Mouse (Mus musculus): ENCODE results near the gene Trim8. TPM values are rescaled to one million over a fixed set of nuclear protein-coding genes. Genes with fewer than 3 reads are reported as not detected.

Gene Trim8
- polyA plus RNA-seq, 1 experiment from 2014 or later: 31.7 TPM

- no peak overlapping the region for H3K9ac ChIP-seq (ENCODE audit: low read length)
- 90% methylated on average over 24 of the region's 24 CpGs for WGBS
- DNase-seq (ENCODE audit: low spot score, missing footprints): no peak
- ATAC-seq (ENCODE audit: low FRiP score): no peak
- H3K27me3 ChIP-seq (ENCODE audit: control insufficient read depth, insufficient read depth, low read length): no peaks in the 10 kb centered on the region
- no peak overlapping the region for H3K27ac ChIP-seq (ENCODE audit: low read depth, low read length)
- no peak overlapping the region for H3K4me3 ChIP-seq (ENCODE audit: low read depth, low read length)
- H3K4me1 ChIP-seq (ENCODE audit: control insufficient read depth, insufficient read depth, low read length): peaks cover 27% of the 10 kb centered on the region
- H3K9me3 ChIP-seq (ENCODE audit: control insufficient read depth, low read length): no peaks in the 10 kb centered on the region
- peaks cover 35% of the 10 kb centered on the region for H3K36me3 ChIP-seq (ENCODE audit: control insufficient read depth, insufficient read depth, low read length)
- H3K4me2 ChIP-seq: no peak overlapping the region
Measured at GRCm38 (mm10) chr19:46515287-46515821, 13.9 kb downstream of the Trim8 start.

DNA sequence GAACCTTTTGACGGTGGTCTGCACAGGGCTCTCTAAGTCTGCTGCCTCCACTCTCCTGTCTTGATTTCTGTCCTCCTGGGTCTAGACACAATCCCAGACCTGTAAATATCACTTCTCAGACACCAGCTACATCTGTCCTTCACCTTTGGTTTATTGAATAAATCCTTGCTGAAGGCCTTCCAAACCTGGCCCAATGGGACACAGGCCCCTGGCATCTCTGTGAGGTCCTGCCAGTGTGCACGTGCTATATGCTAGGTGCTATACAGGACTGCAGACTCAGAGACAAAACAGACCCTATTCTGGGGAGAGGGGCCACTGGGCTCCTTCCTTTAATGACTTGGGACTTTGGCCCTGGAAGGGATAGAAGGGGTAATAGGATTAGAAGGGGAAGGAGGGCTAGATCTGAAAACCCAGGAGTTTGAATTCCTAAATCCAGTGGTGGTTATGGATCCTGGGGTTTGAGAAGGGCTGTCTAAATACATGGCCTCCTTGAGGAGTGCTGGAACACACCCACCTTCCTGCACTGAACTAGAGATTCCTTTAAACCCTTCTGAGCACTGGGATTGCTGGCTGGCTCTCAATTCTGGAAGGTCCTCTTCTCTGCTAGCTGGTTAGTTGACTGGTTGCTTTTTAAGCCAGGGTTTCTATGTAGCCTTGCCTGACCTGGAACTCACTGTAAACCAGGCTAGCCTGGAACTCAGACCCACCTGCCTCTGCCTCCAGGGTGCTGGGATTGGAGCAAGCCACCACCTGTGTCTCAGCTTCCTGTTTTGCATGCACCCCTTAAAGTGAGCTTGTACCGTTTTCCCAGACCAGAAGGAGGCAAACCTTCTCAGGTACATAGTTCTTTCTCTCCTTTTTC lies 15.4 kb downstream of the Trim8 start:
- no peak overlapping the region for H3K9ac ChIP-seq (ENCODE audit: low read length)
- H3K36me3 ChIP-seq (ENCODE audit: control insufficient read depth, insufficient read depth, low read length): peaks cover 33% of the 10 kb centered on the region
- H3K9me3 ChIP-seq (ENCODE audit: control insufficient read depth, low read length): no peaks in the 10 kb centered on the region
- H3K4me2 ChIP-seq: no peak overlapping the region
- DNase-seq (ENCODE audit: low spot score, missing footprints): peak; percentile 88
- peaks cover 27% of the 10 kb centered on the region for H3K4me1 ChIP-seq (ENCODE audit: control insufficient read depth, insufficient read depth, low read length)
- no peak overlapping the region for H3K4me3 ChIP-seq (ENCODE audit: low read depth, low read length)
- WGBS: 33% methylated on average over 3 of the region's 3 CpGs
- ATAC-seq (ENCODE audit: low FRiP score): no peak
- H3K27ac ChIP-seq (ENCODE audit: low read depth, low read length): no peak overlapping the region; the same call in 1 of the 2 replicates
- H3K27me3 ChIP-seq (ENCODE audit: control insufficient read depth, insufficient read depth, low read length): no peaks in the 10 kb centered on the region

DNA sequence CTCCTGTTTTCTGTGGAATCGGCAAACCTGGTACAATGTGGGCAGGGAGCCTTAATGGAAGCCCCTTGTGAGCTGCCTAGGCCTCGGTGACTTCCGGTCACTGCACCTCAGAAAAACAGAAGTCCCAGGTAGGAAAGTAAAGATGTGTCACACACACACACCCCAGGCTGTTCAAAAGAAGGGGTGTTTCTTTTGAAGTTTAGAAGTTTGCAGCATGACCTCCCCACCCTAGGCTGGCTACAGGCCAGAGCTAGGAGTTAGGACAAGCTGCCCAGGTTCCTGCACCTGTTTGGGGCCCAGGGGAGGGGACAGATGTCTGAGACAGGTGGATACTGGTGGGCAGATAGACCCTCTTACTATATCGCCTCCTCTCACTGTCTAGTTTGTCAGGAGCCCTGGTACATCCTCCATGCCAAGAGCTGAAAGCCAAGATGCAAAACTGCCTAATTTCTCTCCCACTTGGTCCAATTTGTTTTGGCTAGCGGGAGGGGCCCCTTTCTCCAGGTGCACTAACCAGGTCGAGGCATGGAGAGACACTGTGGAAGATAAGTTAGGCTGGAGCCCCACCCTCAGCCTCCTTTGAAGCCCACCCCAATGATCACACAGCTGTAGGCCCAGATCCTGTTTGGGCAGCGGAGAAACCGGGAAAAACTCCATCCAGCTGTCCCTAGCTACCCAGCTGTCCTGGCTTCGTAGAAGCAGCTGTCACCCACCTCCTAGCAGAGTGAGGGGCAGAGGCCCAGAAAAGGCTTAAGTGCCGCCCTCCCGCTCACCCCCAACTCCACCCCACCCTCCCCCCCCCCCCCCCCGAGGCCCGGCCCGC lies 16.2 kb downstream of the Trim8 start:
- peak; percentile 92 for DNase-seq (ENCODE audit: low spot score, missing footprints)
- 30% methylated on average over 9 of the region's 14 CpGs for WGBS

DNA sequence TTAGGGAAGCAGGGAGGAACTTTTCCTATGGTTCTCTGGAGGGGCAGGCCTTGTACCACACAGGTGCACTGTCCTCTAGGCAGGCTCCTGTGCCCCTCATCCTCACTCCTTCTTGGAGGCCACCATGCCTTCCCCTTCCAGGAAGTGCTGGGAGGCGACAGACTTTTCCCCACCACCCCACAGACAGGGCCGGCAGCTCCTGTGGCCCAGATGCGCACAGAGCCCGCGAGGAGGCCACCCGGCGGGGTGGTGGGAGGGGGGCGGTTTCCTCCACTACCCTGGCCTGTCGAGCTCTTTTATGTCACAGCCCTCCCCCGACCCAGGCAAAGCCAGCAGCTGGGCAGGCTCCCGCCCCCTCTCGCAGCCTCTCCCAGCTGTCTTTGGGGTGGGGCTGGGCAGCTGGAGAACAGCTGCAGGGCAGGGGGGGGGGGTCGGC lies 16.9 kb downstream of the Trim8 start:
- ATAC-seq (ENCODE audit: low FRiP score) (peak; percentile 79), DNase-seq (ENCODE audit: low spot score, missing footprints) (peak; percentile 94)
- Histone ChIP-seq H3K36me3 (ENCODE audit: control insufficient read depth, insufficient read depth, low read length) (peaks cover 24% of the 10 kb centered on the region), H3K9me3 (ENCODE audit: control insufficient read depth, low read length) (no peaks in the 10 kb centered on the region), H3K4me3 (ENCODE audit: low read depth, low read length) (peak overlapping the region; percentile 9; the same call in 1 of the 2 replicates), H3K4me2 (peak overlapping the region; percentile 39), H3K27me3 (ENCODE audit: control insufficient read depth, insufficient read depth, low read length) (no peaks in the 10 kb centered on the region), H3K27ac (ENCODE audit: low read depth, low read length) (peak overlapping the region; percentile 72), H3K4me1 (ENCODE audit: control insufficient read depth, insufficient read depth, low read length) (peaks cover 32% of the 10 kb centered on the region), H3K9ac (ENCODE audit: low read length) (0 out of 2 replicates have a peak overlapping the region, but pooled peaks have one; percentile 41)
- 0% methylated on average over 13 of the region's 13 CpGs for WGBS

More for the DNA sequence above, 16.2 kb downstream of the Trim8 start:
- Histone ChIP-seq H3K4me3 (ENCODE audit: low read depth, low read length) (0 out of 2 replicates have a peak overlapping the region, but pooled peaks have one; percentile 9), H3K9ac (ENCODE audit: low read length) (peak overlapping the region; percentile 41; the same call in 1 of the 2 replicates), H3K36me3 (ENCODE audit: control insufficient read depth, insufficient read depth, low read length) (peaks cover 30% of the 10 kb centered on the region), H3K4me1 (ENCODE audit: control insufficient read depth, insufficient read depth, low read length) (peaks cover 27% of the 10 kb centered on the region), H3K9me3 (ENCODE audit: control insufficient read depth, low read length) (no peaks in the 10 kb centered on the region), H3K27me3 (ENCODE audit: control insufficient read depth, insufficient read depth, low read length) (no peaks in the 10 kb centered on the region), H3K27ac (ENCODE audit: low read depth, low read length) (peak overlapping the region; percentile 72), H3K4me2 (peak overlapping the region; percentile 39)
- ATAC-seq (ENCODE audit: low FRiP score): peak; percentile 58

- peak overlapping the region; percentile 72 for H3K27ac ChIP-seq (ENCODE audit: low read depth, low read length)
- peak overlapping the region; percentile 9; the same call in 1 of the 2 replicates for H3K4me3 ChIP-seq (ENCODE audit: low read depth, low read length)
- DNase-seq (ENCODE audit: low spot score, missing footprints): peak; percentile 86
- H3K36me3 ChIP-seq (ENCODE audit: control insufficient read depth, insufficient read depth, low read length): peaks cover 19% of the 10 kb centered on the region
- H3K9me3 ChIP-seq (ENCODE audit: control insufficient read depth, low read length): no peaks in the 10 kb centered on the region
- WGBS: 6% methylated on average over 5 of the region's 5 CpGs
- peaks cover 38% of the 10 kb centered on the region for H3K4me1 ChIP-seq (ENCODE audit: control insufficient read depth, insufficient read depth, low read length)
- H3K9ac ChIP-seq (ENCODE audit: low read length): 0 out of 2 replicates have a peak overlapping the region, but pooled peaks have one; percentile 41
- ATAC-seq (ENCODE audit: low FRiP score): no peak
- H3K27me3 ChIP-seq (ENCODE audit: control insufficient read depth, insufficient read depth, low read length): no peaks in the 10 kb centered on the region
- peak overlapping the region; percentile 39 for H3K4me2 ChIP-seq
Measured at GRCm38 (mm10) chr19:46518828-46519621, 17.5 kb downstream of the Trim8 start.

- Histone ChIP-seq H3K36me3 (ENCODE audit: control insufficient read depth, insufficient read depth, low read length) (no peaks in the 10 kb centered on the region), H3K4me3 (ENCODE audit: low read depth, low read length) (no peak overlapping the region), H3K4me2 (no peak overlapping the region), H3K27ac (ENCODE audit: low read depth, low read length) (no peak overlapping the region), H3K9me3 (ENCODE audit: control insufficient read depth, low read length) (no peaks in the 10 kb centered on the region), H3K9ac (ENCODE audit: low read length) (no peak overlapping the region), H3K27me3 (ENCODE audit: control insufficient read depth, insufficient read depth, low read length) (no peaks in the 10 kb centered on the region), H3K4me1 (ENCODE audit: control insufficient read depth, insufficient read depth, low read length) (peaks cover 60% of the 10 kb centered on the region)
- no peak for ATAC-seq (ENCODE audit: low FRiP score)
- DNase-seq (ENCODE audit: low spot score, missing footprints): no peak
Measured at GRCm38 (mm10) chr19:46521698-46522097, 20.2 kb downstream of the Trim8 start.

DNA sequence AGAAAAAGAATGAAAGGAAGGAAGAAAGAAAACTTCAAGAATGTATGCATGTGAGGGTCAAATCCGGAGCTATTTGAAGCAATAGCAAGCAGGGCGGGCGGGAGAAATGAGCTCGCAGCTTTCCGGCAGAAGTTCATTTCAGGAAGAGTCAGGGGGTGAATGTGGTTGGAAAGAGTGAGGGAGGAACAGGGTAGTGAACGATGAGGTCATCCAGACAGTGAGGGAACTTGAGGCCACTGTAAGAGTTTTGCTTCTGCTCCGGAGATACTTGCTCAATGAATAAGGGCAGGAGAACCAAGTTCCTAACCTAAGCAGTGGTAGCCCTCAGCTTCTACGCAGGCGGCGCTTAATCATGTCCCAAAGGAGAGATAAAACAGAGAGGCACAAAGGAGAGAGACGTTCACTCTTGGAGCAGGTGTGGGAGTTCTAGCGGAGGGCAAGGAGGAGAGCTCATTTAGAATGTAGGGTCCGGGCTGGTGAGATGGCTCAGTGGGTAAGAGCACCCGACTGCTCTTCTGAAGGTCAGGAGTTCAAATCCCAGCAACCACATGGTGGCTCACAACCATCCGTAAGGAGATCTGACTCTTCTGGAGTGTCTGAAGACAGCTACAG lies 21.0 kb downstream of the Trim8 start:
- WGBS: 43% methylated on average over 15 of the region's 15 CpGs
- peaks cover 60% of the 10 kb centered on the region for H3K4me1 ChIP-seq (ENCODE audit: control insufficient read depth, insufficient read depth, low read length)
- H3K27ac ChIP-seq (ENCODE audit: low read depth, low read length): no peak overlapping the region
- no peak overlapping the region for H3K9ac ChIP-seq (ENCODE audit: low read length)
- DNase-seq (ENCODE audit: low spot score, missing footprints): no peak
- H3K27me3 ChIP-seq (ENCODE audit: control insufficient read depth, insufficient read depth, low read length): no peaks in the 10 kb centered on the region
- no peak for ATAC-seq (ENCODE audit: low FRiP score)
- no peak overlapping the region for H3K4me2 ChIP-seq
- H3K4me3 ChIP-seq (ENCODE audit: low read depth, low read length): no peak overlapping the region
- no peaks in the 10 kb centered on the region for H3K9me3 ChIP-seq (ENCODE audit: control insufficient read depth, low read length)
- H3K36me3 ChIP-seq (ENCODE audit: control insufficient read depth, insufficient read depth, low read length): no peaks in the 10 kb centered on the region

GRCm38 (mm10) chr19:46523131-46523479 lies 21.6 kb downstream of the Trim8 start:
- Histone ChIP-seq H3K27me3 (ENCODE audit: control insufficient read depth, insufficient read depth, low read length) (no peaks in the 10 kb centered on the region), H3K27ac (ENCODE audit: low read depth, low read length) (peak overlapping the region; percentile 74), H3K36me3 (ENCODE audit: control insufficient read depth, insufficient read depth, low read length) (no peaks in the 10 kb centered on the region), H3K4me2 (peak overlapping the region; percentile 47), H3K4me3 (ENCODE audit: low read depth, low read length) (no peak overlapping the region), H3K9ac (ENCODE audit: low read length) (peak overlapping the region; percentile 17), H3K9me3 (ENCODE audit: control insufficient read depth, low read length) (no peaks in the 10 kb centered on the region), H3K4me1 (ENCODE audit: control insufficient read depth, insufficient read depth, low read length) (peaks cover 60% of the 10 kb centered on the region)
- ATAC-seq (ENCODE audit: low FRiP score) (no peak), DNase-seq (ENCODE audit: low spot score, missing footprints) (peak; percentile 86)
